In genomic region chr2:76866928-76867327, GRCm38 (mm10) we compare ENCODE assay signal across 9 mouse cellular contexts.
DNase-seq lines count a peak whose midpoint lies in the region; ATAC-seq lines count a peak whose summit lies in the region.
"Had no signal": no experiment of that assay in that cellular context is flagged by ENCODE, and none has a peak within 500 bp of the region (broad histone marks: within the 10 kb centered on the region; RNA-seq: fewer than 3 reads in every experiment).

No protein-coding gene starts in this region.

- no peaks in the 10 kb centered on the region for H3K4me1 ChIP-seq in intestine, embryonic 14.5 days (replicated peaks; ENCODE audit: control insufficient read depth, insufficient read depth, low read length)
- no peaks in the 10 kb centered on the region for H3K4me1 ChIP-seq in intestine, embryonic 16.5 days (ENCODE audit: control insufficient read depth, insufficient read depth, low read length)
- H3K4me1 ChIP-seq: liver, embryonic 13.5 days had no signal

- H3K27ac ChIP-seq in intestine, embryonic 14.5 days (ENCODE audit: low read depth) = no peak overlapping the region
- no peak overlapping the region for H3K27ac ChIP-seq in intestine, embryonic 16.5 days (ENCODE audit: low read length)
- H3K27ac ChIP-seq: liver, embryonic 13.5 days had no signal

- H3K4me2 ChIP-seq in intestine, embryonic 14.5 days (ENCODE audit: low read length) = no peak overlapping the region
- no peak overlapping the region for H3K4me2 ChIP-seq in intestine, embryonic 16.5 days (ENCODE audit: low read depth, low read length)
- H3K4me2 ChIP-seq: liver, embryonic 13.5 days had no signal

- no peak overlapping the region for H3K4me3 ChIP-seq in intestine, embryonic 14.5 days (ENCODE audit: low read depth, low read length)
- H3K4me3 ChIP-seq in intestine, embryonic 16.5 days (ENCODE audit: low read length) = no peak overlapping the region
- H3K4me3 ChIP-seq: liver, embryonic 13.5 days had no signal

- peak; percentile 53 for DNase-seq in intestine, embryonic 14.5 days (ENCODE audit: low spot score)
- peak; percentile 52 for DNase-seq in A20 (ENCODE audit: low read depth, low spot score)
- DNase-seq in NIH3T3 (ENCODE audit: low read depth) = peak; percentile 74
- peak; percentile 68 for DNase-seq in forelimb bud, embryonic 11.5 days (ENCODE audit: low read depth, low spot score)
- DNase-seq in spleen, postnatal 36 days (ENCODE audit: low spot score in 2 of 2) = no peak
- DNase-seq in thymus, postnatal 14 days = no peak
- no peak for DNase-seq in spleen, adult 18-20 months
- DNase-seq: liver, embryonic 13.5 days had no signal

- no peaks in the 10 kb centered on the region for H3K9me3 ChIP-seq in intestine, embryonic 14.5 days (ENCODE audit: control insufficient read depth, low read length)
- no peaks in the 10 kb centered on the region for H3K9me3 ChIP-seq in intestine, embryonic 16.5 days (ENCODE audit: control insufficient read depth, low read length)
- H3K9me3 ChIP-seq: liver, embryonic 13.5 days had no signal

- no peak overlapping the region for H3K9ac ChIP-seq in intestine, embryonic 14.5 days (ENCODE audit: low read length)
- no peak overlapping the region for H3K9ac ChIP-seq in intestine, embryonic 16.5 days (ENCODE audit: low read depth, low read length)
- H3K9ac ChIP-seq: liver, embryonic 13.5 days had no signal

- 23% methylated on average over 4 of the region's 4 CpGs for WGBS in intestine, embryonic 14.5 days
- 20% methylated on average over 4 of the region's 4 CpGs for WGBS in intestine, embryonic 16.5 days

- no peaks in the 10 kb centered on the region for H3K36me3 ChIP-seq in intestine, embryonic 14.5 days (ENCODE audit: control insufficient read depth, insufficient read depth, low read length)
- H3K36me3 ChIP-seq in intestine, embryonic 16.5 days (ENCODE audit: control insufficient read depth, insufficient read depth, low read length) = no peaks in the 10 kb centered on the region
- H3K36me3 ChIP-seq: liver, embryonic 13.5 days had no signal

- H3K27me3 ChIP-seq in intestine, embryonic 14.5 days (replicated peaks; ENCODE audit: control insufficient read depth, insufficient read depth, low read length) = no peaks in the 10 kb centered on the region
- H3K27me3 ChIP-seq in intestine, embryonic 16.5 days (replicated peaks; ENCODE audit: control insufficient read depth, insufficient read depth, low read length) = no peaks in the 10 kb centered on the region
- H3K27me3 ChIP-seq: liver, embryonic 13.5 days had no signal

- no peak for ATAC-seq in intestine, embryonic 14.5 days (replicated peaks; ENCODE audit: low FRiP score, low TSS enrichment, low read depth)
- no peak for ATAC-seq in intestine, embryonic 16.5 days

Comparison
In these comparisons a context has a peak if more than half of its experiments do, and no peak if none do; other contexts are left out.
1. DNase-seq: peak in intestine, embryonic 14.5 days (single experiment), A20 (single experiment), NIH3T3 (single experiment) and forelimb bud, embryonic 11.5 days (single experiment); none in spleen, postnatal 36 days (0 of 2), thymus, postnatal 14 days (single experiment) and spleen, adult 18-20 months (0 of 2).